Mouse (Mus musculus): ENCODE measurements around the gene Scgn. TPM values are rescaled to one million over a fixed set of nuclear protein-coding genes. Genes with fewer than 3 reads are reported as not detected.
A peak's percentile ranks its signal among the peaks of the same experiment; 100 is the strongest.

Gene Scgn
- 1 to 10 TPM; 1.8 to 4.6 TPM for total RNA-seq (2021)
- polyA plus RNA-seq (2012; rRNA removed), result 0.66 and 0.73 TPM in 2 replicates
- long read RNA-seq, partial matches to known transcripts, result 0 of 2 reads
- long read RNA-seq, other reads (novel, unspliced or antisense), result 0 of 2 reads

DNA sequence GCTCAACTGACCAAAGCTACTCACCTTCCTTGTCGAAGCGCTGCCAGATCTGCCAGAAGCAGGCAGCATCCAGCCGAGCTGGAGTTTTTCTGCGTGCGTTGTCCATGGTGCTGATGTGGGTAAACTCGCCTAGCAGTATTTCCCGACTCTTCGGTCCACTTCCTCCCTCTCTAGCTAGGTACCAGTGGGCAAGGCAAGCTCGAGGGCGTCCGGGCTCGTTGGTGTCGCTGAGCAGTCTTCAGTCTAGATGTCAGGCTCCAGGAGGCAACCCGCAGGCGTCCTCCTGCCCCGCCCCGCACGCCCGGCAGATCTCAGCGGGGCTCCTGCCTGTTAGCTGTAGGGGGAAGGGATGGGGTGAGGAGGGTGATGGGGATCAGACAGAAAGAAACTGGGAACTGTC is at the start of gene Scgn:
TSS of gene Scgn (minus strand) at position 287 of the 400 bp plus-strand sequence.
- peak; percentile 56 for DNase-seq

DNA sequence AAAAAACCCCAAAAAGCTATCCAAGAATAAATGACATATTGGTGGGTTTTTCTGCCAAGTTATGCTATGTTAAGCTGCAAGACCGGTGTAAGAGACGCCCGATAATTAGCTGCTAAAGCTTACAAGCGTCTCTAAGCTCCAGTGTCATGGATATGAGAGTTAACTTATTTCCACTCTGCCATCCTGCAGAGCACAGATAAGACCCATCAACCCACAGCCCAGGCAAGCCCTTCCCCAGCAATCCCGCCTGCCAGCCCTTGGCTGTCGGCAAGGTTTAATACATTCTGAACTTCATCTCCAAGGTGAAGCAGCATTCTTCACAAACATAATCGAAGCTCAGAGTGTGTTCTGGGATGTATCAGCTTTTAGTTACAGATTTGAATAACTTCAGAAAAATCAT is 49.2 kb upstream of the Scgn start:
- DNase-seq, result no peak

GRCm38 (mm10) chr13:24037502-24037901 is 46.5 kb upstream of the Scgn start:
- no peak for DNase-seq

GRCm38 (mm10) chr13:24036150-24036549 is 45.1 kb upstream of the Scgn start:
- no peak for DNase-seq

DNA sequence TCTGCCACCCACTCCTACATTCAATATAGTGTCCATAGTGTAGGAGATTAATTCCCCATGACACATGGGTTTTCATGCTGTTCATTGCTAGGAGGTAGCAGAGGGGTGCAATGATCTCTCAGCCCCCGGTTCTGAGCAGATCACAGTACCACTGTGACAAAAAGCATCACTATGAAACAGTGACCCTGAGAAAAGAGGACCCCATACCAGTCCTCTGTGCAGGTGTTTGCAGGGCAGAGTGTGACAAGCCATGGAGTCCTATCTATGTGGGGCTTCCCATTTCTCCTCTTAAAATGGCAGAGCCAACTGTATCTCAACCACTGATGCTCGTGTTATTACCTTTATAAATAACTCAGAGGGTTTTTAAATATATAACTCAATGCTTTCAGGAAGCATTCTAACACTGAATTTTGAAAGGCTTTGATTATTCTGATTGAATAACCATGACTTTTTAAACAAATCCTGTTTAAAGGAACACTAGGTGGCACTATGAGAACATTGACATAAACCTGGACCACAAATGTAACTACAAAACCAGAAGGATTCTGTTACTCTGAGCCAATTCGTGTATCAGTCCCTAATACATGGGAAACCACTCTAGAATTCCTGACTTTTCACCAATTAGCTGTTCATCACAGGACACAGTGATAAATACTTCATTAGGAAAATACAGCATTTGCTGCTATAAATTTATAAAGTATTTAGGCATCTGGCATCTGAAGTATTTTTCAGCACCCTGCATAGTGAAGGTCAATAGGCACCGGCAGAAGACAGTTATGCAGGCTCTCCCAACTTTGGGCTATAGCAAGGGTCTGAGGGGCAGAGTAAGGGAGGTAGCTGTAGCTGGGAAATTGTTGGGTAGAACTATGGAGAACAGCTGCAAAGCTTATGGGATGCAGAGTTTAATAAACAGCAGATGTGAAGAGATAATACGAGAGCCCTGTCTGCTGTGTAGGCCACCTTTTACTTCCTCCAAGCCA is 36.5 kb upstream of the Scgn start:
- no peak for DNase-seq

GRCm38 (mm10) chr13:24018515-24018914 is 27.5 kb upstream of the Scgn start:
- DNase-seq, result no peak

DNA sequence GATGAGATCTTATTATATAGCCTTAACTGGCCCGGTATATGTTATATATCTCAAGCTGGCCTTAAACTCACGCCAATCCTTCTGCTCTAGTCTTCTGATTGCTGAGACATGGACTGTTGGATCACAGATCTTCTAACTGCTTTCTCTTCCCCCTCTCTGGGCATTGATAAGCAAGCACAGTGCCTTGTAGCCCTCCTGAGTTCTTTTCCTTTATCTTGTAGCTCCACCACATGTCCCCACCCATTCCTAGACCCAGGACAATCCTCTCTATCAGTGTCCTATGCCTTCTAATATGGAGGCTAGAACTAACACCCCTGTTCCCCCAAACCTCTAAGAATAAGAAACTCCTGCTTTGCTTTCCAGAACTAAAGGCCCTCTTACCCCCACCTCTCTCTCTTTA is 14.5 kb upstream of the Scgn start:
- DNase-seq, result no peak

- DNase-seq, result no peak
Observed at GRCm38 (mm10) chr13:24001797-24002196, 10.8 kb upstream of the Scgn start.

- no peak for DNase-seq
Observed at GRCm38 (mm10) chr13:24001081-24001480, 10.1 kb upstream of the Scgn start.

GRCm38 (mm10) chr13:23998826-23999225 is 7.8 kb upstream of the Scgn start:
- DNase-seq, result no peak

- DNase-seq, result no peak
Observed at GRCm38 (mm10) chr13:23994756-23995155, 3.7 kb upstream of the Scgn start.

DNA sequence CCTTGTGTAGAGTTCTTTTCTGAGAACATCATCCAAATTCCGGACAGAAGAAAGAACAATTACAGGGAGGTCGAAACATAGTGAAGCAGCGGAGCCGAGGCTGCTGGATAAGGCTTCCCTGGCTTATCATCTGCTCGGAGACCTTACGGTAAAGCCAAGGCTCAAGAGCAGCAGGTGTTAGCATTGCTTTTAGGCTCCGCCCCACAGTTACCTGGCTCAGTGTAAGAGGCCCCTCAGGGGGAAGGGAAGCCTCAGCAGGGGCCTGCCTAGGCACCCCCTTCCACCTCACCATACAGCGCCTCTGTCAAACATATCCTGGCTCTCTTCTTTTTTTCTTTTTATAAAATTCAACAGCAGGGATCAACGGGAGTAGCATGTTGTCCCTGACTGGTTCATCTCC is 3.0 kb upstream of the Scgn start:
- no peak for DNase-seq

DNA sequence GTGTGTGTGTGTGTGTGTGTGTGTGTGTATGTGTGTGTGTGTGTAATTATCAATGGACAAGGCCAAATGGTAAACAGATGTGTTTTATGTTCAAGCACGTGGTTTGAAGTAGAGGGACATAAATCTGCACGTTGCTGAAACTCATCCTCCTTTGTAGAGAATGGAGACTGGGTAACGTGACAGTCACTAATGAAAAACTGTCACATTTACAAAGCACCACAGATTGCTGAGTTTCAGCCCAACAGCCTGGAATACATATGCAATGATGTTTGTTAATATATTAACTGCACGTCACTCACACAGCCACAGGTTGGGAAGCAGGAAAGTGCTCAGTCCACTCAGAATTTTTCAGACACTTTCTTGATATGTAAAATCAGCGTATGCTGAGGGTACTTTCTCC is 563 bp downstream of the Scgn start:
- DNase-seq, result no peak

DNA sequence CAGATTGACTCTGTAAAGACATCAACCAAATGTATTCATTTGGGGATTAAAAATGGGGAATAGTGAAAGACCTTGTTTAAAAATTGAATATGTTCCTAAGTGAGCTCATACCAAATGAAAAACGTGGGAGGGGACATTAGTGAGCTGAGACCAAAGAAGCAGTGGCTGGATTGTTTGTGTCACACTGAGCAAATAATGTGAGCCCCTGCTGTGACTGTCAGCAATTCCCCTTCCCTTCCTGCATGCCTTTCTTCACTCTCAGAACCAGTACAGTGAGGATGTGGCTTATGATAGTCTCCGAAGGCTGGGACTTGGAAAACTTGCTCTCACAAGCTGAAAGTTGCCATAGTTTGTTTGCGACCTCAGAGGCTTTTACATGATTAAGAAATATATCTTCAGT is 5.9 kb downstream of the Scgn start:
- no peak for DNase-seq

GRCm38 (mm10) chr13:23972271-23972670 is 18.7 kb downstream of the Scgn start:
- DNase-seq, result no peak

- DNase-seq, result no peak
Observed at GRCm38 (mm10) chr13:23971870-23972269, 19.1 kb downstream of the Scgn start.

- DNase-seq, result no peak
Observed at GRCm38 (mm10) chr13:23964909-23965308, 26.1 kb downstream of the Scgn start.

GRCm38 (mm10) chr13:23959776-23960175 is 31.2 kb downstream of the Scgn start:
- DNase-seq, result no peak

GRCm38 (mm10) chr13:23950928-23951327 is 40.1 kb downstream of the Scgn start:
- DNase-seq, result peak; percentile 68

GRCm38 (mm10) chr13:23949484-23950246 is 41.3 kb downstream of the Scgn start:
- DNase-seq, result no peak

- DNase-seq, result no peak
Observed at GRCm38 (mm10) chr13:23946254-23946653, 44.8 kb downstream of the Scgn start.

DNA sequence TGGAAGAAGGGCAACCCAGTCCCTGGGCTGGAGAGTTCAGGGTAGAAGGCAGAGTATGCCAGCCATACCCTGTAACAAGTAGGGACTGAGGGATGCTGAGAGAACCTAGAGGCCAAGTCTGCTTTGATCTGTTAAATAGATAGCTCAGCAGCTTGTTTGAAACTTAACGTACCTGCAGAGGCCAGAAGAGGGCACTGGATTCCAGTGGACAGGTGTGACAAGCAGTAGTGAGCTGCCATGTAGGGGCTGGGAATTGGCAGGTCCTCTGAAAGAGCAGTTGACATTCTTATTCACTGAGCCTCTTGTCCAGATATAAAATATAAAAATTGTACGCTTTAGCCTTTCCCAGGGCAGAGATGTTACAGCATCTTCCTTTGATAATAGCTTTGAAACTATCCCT is 48.2 kb downstream of the Scgn start:
- DNase-seq, result no peak

DNA sequence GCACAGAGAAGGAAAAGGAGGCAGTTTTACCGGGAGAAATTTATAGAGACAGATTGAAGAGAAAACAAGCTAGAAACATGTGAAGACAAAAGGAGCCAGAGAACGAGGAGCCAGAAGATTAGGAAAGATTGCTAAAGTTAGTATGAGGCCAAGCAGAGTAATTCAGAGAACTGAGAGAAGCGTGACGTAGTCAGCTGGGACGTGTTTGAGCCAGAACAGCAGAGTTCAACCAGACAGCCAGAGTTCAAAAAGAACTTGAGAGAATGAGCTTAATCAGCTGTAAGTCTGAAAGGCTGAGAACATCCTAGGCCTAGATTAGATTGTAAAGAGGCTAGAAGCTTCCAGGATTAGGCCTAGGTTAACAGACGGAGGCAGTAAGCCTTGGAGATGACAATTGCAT is 50.7 kb downstream of the Scgn start:
- no peak for DNase-seq

Measured in adrenal gland, adult 2 months (tissue).